Mouse (Mus musculus) retina, adult 2 months (tissue): ENCODE data around the gene Chn1.

ENCODE experiments used
- DNase-seq: peaks from one replicate; pipeline ENCODE4 v3.0.0-alpha.2; 2012; ENCODE audit warnings: low read depth, low spot score

Chn1 gene

DNA sequence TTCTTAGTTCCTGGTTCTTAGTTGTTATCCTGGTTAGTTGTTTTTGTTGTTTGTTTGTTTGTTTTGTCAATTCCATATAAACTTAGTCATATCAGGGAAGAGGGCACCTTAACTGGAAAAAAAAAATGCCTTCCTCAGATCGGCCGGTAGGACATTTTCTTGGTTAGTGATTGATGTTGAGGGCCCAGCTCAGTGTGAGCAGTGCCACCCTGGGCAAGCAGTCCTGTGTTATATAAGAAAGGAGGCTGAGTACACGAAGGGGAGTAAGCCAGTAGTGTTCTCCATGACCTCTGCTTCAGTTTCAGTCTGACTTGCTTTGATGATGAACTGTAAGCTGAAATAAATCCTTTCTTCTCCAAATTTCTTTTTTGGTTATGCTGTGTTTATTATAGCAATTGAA lies 138.8 kb downstream of the Chn1 start:
- DNase-seq = no peak

DNA sequence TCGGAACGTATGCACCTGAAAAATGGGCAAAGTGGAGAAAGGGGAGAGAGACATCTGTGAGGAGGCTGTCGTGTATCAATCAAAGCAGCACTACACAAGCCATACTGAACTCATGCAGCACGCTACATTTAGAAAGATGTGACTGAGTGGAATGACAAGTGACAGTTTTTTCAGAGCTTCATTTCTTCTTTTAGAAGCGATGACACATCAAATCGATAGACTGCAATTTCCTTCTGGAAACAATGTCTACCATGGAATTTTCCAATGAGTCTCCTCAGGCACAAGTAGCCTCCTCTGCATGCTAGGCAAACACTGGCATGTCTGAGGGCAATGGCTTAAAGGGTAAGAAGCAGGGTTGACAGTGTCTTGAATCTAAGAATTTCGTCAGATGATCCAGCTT lies 143.3 kb downstream of the Chn1 start:
- no peak for DNase-seq

DNA sequence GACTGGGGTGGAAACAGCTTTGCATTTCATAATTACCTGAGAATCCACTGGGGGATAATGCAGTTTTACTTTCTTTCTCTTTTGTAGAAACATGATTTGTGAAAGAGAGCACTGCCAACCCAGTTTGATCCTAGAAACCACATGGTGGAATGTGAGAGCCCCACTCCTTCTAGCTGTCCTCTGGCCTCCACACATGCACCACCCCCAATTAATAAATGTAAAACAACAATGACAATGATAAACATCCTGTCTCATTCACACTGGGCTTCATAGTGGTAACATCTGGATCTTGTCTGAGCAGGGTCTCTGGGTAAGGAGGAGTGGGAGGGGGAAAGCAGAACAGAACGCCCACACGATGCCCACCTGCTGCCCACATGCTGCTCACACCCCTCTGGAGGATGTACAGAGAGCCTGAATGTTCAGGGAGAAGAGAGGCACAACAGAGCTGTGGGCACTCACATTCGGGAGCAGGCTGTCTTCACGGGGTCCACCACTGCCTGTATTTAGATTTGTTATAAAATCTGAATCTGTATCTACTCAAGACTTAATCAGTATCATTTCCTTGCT lies 156.6 kb downstream of the Chn1 start:
- no peak for DNase-seq

DNA sequence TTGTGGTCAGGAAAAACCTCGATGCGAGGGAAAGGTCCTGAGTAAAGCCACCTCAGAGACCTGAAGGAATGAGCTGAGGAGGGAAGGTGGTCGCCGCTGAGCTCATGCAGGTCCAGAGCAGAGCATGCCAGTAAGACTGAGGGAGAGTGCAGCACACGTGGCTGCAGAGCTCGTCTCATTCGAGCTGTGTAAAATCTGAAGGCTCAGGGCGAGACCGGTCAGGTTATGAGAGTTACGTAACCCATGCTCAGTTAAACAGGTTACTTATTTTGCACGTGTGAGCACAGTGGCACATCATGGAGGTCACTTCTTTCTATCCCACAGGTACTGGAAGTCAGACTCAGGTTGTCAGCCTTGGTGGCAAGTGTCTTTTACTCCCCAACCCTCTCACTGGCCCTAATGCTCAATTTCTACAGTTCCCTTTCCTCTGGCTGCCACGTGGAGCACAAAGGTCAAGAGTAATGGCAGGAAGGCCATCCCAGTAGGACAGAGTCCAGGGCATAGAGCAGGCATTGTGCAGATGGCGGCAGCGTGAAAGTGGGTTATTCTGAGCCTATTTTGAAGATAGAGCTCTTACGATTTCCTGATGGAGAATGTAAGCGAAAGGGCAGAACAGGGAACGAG lies 158.6 kb downstream of the Chn1 start:
- no peak for DNase-seq

DNA sequence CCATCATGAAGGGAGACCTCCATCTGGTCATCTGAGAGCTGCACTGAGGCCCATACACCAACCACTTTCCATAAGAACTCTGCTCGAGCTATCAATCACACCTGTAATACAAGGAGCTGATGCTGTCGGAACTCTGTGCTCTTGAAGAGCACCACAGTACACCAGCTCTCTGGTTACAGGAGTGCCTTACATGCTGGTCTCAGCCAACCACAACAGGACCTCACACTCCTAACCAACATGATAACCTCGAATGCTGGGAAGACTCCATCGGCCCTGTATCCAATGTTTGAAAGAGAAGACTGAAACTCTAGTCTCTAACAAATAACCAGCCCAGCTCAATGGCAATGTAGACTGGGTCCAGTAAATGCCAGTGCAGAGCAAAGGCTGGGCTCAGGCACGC lies 159.7 kb downstream of the Chn1 start:
- no peak for DNase-seq

DNA sequence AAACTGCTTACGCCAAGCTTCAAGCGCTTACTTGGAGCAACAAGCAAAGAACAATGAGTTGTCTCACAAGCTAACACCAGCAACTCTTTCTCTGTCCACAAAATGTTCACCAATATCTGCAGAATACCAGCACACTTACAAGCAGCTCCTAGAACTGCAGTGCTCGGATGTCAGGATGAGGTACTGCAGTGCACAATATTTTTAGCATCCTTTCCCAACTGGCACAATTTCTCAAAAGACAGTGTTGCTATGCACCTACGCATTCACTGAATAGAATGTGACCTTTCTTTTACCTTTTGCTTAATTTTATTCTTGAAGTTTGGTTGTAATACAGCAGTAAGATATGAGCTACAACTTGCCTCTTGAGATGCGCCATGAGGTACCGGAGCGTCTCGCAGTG lies 160.8 kb downstream of the Chn1 start:
- no peak for DNase-seq

DNA sequence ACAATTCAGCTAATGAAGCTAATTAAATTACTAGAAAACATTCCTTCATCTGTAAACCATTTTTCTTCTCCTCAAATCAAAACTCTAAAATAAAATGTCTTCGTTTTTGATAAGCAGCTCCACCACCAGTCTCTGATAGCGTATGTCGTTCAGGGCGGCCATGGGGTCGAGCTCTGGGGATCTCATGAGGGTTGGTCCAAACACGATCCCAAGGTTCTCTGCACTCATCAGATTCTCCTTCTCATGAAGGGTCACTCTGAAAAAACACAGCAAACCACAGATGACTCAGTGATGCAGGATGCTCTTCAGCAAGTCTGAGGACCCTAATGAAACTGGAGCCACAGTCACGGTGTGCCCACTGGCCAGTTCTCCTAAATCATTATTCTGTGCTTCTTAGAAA lies 162.2 kb downstream of the Chn1 start:
- DNase-seq = no peak

DNA sequence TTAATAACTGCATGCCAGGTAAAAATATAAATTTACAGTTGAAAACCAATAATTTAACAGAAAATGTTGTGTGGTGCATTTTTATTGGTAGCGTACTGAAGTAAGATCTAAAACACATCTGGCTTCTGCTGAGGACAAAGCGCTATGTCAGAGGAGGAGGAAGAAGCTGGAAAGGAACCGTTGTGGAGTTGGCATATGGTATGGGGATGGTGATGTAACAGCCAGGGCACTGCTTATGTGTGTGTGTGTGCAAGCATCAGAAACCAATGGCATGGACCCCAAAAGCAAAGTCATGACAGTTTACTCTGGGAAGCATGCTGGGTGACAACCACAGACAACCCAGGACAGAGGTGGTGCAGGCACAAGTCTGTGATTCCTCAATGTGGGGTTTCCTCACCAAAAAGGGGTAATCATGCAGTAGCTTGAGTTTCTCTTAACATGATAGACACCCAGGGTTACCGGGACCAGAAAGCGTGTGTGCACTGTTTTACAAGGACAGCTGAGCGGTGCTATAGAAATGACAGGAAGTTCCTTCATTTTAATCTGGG lies 162.7 kb downstream of the Chn1 start:
- DNase-seq = no peak

DNA sequence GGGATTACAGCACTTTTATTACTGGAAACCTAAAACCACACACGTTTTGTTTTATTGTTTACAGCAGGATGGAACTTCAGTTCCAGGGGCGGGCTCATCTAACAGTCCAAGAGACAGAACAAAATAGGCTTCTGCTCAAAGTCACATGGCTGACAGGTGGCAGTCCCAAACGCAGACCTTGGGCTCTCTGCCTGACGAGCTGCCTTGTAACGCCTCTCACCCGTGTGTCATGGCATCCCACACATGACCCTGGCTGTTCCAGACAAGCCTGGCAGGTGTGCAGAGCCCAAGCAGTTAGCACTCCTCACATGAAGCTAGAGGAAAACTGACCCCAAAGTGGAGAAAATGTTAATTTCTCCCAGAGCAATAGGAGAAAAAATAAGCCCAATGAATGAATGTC lies 163.3 kb downstream of the Chn1 start:
- no peak for DNase-seq

DNA sequence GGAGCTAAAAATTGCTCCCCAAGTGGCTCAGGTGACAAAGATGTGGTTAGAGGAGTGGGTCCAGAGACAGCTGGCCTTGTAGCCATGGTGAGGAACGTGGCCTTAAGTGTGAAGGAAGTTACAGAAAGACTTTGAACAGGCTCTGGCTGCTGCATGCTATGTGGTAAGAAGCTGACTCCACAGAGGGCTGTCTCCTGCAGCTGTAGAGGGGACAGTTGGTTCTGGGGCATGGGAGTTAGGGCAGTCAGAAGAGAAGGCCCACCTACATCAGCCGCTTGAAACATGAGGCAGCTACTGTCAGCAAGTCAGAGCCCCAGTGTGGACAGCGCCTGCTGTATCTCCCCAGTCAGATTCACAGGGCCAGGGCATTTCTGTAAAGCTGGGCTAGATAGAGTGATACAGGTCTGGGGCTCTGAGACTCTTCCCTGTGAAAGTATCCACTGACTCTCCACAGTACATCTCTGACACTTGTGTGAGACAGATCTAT lies 165.4 kb downstream of the Chn1 start:
- DNase-seq = no peak

DNA sequence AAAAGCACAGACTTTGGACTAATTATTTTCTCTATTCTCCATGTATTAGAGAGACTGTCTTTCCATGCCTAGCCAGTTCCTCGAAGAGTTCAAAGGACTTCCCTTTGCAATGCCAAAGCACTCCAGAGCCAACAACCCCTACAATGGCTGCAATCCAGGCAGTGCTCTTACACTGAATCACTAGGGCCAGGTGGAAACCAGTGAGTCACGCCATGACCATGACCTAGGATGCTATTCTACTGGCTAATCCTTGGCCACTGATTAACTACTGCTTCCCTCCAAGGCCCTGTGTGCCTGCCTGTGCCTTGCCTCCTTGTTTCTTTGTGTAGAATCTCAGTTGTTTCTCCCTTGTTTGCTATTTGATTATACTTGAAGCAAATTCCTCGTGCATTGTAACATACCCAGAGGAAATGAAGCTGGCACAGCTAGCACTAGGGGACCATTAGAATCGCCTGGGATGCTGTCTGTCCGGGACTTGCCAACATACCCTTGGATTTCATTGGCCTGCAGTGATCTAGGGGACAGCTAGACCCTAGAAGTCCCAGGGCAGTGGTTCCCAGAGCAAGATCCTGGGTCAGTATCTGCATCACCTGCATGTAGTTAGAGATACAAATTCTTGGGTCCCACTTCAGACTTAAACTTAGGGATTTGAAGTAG lies 166.0 kb downstream of the Chn1 start:
- no peak for DNase-seq

DNA sequence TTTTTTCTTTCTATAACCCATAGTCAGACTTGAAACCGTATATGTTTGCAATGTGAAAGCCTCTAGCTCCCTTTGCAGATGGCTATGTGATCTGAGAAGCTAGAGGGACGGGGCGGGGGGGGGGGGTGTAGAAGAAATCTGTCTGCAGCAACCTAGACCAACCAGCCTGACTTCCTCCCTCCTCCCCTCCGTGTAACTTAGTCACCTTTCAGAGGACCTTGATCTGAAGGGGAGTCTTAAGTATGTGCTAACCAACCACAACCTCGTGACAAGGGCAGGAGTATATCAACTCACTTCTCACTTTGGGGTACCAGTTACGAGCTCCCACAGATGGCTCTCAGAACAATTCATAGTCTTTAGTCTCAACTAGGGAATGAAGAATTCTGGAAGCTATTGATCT lies 166.8 kb downstream of the Chn1 start:
- no peak for DNase-seq

DNA sequence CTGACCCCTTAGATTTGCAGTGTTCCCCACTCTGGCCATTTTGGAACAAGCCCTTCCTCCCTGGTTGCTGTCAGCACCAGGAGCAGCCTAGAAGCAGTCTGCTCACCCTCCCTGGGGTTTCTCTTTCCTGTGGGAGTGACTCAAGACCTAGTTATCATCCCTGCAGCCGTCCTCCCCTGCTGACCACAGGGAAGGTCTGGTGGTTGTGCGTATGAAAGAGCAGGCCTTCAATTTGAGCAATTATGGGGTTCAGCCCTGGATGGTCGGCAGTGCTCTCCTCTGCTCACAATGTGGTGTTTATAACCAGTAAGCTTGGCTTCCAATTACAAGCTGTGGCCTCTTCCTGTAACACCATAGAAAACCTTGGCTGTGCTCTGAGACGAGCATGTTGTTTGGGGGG lies 167.5 kb downstream of the Chn1 start:
- DNase-seq = no peak

DNA sequence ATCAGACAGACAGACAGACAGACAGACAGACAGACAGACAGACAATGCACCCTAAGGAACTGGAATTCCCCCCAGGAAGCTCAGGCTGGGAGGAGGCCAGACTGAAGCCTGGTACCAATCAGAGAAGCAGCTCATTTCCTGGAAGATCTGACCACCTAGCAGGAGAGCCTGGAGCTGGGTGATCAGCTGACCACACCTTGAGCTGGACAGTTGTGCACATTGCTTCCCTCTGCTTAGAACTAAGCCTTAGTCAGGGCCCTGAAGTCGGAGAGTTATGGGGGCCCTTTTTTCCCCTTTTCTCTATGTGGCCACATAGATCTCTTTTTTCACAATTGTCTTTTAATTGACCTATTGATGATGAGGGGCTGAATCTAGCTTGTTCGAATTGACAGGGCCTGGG lies 168.0 kb downstream of the Chn1 start:
- DNase-seq = no peak

DNA sequence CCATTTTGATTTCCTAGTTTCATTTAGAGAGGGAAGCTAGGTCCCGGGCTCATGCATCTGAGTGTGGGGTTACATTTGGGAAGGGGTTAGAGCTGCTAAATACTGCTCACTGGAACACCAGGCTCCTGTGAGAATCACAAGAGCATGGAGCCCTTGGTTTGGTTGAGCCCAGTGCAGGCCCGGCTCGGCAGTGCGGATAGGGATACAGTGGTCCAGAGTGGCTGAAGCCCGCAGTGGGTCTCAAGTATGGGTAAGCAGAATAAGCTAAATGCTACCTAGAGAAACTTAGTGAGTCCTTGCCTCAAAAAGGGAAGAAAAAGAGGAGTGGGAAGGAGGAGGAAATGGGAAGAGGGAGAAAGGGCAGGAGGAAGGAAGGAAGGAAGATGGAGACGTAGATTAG lies 168.5 kb downstream of the Chn1 start:
- DNase-seq = no peak

DNA sequence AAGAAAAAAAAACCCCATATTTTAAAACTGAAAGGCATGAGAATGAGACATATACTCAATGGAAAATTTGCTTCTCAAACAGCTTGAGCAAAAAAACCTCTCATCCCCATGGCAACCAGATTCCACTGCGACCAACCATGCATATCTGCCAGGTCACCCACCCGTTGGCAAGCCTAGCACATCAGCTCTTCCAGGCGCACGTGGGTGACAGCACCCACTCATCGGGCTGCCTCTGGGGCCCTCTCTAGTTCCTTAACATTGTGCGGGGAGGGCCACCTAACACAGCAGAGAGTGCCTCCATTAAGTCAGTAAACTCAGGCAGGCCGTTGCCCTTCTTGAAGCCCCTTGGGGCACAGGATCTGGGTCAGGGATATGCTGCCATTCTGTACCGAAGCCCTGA lies 170.1 kb downstream of the Chn1 start:
- DNase-seq = no peak

DNA sequence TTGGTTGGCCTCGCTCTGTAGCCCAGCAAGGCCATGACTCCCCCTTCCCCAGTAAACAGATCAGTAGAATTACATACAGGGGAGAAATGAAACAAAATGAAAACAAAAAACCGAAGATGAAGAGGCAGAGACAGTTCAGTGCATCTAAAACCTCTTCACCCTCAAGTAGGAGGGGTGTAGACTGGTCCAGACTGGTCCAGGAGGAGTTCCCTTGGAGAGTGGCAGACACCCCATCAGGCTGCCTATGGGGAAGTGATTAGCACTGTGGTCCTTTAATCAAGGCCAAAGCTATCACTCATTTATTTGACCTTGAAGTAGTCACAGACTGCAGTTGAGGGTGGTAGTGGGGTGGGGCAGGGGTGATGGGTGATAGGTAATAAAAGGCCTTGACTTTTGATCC lies 170.6 kb downstream of the Chn1 start:
- DNase-seq = no peak

DNA sequence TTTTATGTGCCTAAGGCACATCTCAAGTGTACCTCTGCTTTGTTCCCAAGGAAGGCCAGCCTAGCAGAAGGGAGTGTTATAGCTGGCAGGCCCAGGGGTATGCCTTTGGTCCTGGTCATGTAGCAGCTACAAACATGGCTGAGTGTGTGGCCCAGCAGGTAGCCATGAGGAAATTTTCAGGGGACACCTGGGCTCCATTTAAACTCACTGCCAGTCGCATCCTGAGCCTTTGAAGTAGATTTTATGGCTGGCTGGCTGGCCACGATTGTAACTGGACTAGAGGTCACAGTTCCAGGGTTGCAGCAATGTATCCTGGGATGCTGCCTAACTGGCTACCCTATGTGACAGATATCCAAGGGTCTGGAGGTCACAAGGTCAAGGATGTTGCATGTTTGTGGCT lies 174.5 kb downstream of the Chn1 start:
- no peak for DNase-seq

DNA sequence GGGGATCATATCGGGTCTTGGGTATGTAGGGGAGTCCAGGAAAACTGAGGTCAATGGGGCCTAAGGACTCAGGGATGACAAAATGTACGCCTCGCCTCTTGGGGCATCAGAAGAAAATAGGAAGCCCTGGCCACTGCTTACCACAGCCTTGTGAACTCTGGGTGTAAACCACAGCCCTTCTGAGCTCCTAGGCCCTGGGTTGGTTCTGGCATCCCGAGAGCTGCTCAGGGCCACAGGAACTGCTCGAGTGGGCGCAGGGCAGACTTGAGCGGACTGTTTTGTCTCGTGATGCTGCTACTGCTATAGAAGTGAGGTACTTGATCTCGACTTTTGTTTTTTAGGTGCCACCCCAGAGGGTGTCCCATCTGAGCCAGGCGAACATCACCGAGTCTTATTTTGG lies 177.4 kb downstream of the Chn1 start:
- no peak for DNase-seq

DNA sequence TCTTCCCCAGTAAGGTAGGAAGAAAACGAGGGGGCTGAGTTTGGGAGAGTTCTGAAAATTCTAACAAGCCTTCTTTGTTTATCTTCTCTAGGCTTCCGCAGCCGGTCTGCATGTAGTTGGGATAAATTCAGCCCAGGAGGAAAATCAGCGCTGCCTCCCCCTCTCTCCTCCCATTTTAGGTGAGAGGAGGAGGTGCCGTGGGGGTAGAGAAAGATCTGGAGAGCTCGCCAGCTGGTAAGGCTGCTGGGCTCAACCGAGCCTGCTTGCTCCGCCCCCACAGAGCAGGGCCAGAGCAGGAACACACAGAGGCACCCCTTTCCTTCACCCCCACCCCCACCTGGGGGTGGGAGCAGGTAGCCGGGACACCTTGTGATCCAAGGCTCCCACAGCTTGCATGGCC lies 178.4 kb downstream of the Chn1 start:
- DNase-seq = no peak

DNA sequence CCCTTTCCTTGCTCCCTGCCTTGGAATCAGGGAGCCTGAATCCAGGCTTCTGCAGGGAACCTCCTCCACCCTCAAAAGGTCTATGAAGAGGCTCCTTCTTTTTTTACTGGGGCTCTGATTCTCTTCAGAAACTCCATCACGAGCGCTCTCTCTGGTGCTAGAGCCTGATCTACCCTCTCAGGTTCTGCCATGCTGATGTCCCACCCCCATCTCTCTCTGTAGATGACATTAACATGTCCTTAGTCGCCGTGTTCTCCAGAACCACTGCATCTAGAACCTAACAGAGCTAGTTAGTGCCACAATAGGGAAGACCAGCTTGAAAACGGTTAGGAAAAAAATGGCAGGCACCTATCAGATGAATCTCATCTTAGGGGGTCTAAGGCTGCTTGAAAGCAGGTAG lies 178.8 kb downstream of the Chn1 start:
- no peak for DNase-seq

DNA sequence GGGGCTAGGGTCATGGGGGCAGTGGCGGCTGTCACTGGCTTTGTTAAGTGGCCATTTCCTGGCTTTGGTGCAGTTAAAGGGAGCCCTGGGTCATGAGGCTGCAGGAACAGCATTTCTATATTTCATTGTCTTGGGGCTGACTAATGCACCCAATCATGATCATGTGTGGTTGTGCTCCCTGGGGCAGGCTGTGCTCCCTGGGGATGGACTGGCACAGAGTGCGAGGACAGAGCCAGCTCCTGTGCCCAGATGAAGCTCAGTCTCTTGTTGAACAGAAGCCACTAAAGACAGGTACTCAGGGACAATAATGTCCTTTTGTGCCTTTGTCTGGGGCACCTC lies 182.1 kb downstream of the Chn1 start:
- no peak for DNase-seq
